18 mouse cellular contexts compared by ENCODE assay signal in genomic region chr5:45691678-45692077, GRCm38 (mm10). TPM values are rescaled to one million over a fixed set of nuclear protein-coding genes. Genes with fewer than 3 reads are reported as not detected.
"Had no signal": no experiment of that assay in that cellular context is flagged by ENCODE, and none has a peak within 500 bp of the region (broad histone marks: within the 10 kb centered on the region; RNA-seq: fewer than 3 reads in every experiment).

No protein-coding gene starts in this region.

- H3K9ac ChIP-seq: neural tube, embryonic 12.5 days; neural tube, embryonic 13.5 days; neural tube, embryonic 15.5 days; stomach, embryonic 15.5 days had no signal

- H3K4me3 ChIP-seq: neural tube, embryonic 12.5 days; neural tube, embryonic 13.5 days; neural tube, embryonic 15.5 days; stomach, embryonic 15.5 days had no signal

- H3K27ac ChIP-seq: neural tube, embryonic 12.5 days; neural tube, embryonic 13.5 days; neural tube, embryonic 15.5 days; stomach, embryonic 15.5 days; stomach, postnatal 0 days had no signal

- H3K9me3 ChIP-seq: neural tube, embryonic 12.5 days; neural tube, embryonic 13.5 days; neural tube, embryonic 15.5 days; stomach, embryonic 15.5 days had no signal

- H3K4me1 ChIP-seq: neural tube, embryonic 12.5 days; neural tube, embryonic 13.5 days; neural tube, embryonic 15.5 days; stomach, embryonic 15.5 days had no signal

- H3K27me3 ChIP-seq: neural tube, embryonic 12.5 days; neural tube, embryonic 13.5 days; neural tube, embryonic 15.5 days; stomach, embryonic 15.5 days had no signal

- H3K4me2 ChIP-seq: neural tube, embryonic 12.5 days; neural tube, embryonic 13.5 days; neural tube, embryonic 15.5 days; stomach, embryonic 15.5 days had no signal

- DNase-seq: retina, postnatal 1 day; right cerebral cortex, adult 18-20 months; right cerebral cortex, postnatal 14 days; right cerebral cortex, postnatal 25 days; right cerebral cortex, postnatal 4 days; spleen, adult 18-20 months; thymus, adult 18-20 months; thymus, adult 2 months; thymus, postnatal 14 days; thymus, postnatal 25 days; thymus, postnatal 36 days; thymus, postnatal 4 days had no signal

- H3K36me3 ChIP-seq: neural tube, embryonic 12.5 days; neural tube, embryonic 13.5 days; neural tube, embryonic 15.5 days had no signal

RNA-seq across cellular contexts. Expression of gene Fam184b, which starts 52.3 kb away (rescaled TPM):
- total RNA-seq: neutrophil, adult 5-6 weeks had no signal
